Mouse (Mus musculus) CH12.LX (cell line): ENCODE data around the gene Hipk2. TPM values are rescaled to one million over a fixed set of nuclear protein-coding genes. Genes with fewer than 3 reads are reported as not detected.

Source experiments
- DNase-seq: peaks from one replicate; pipeline ENCODE4 v3.0.0-alpha.2; 2013; ENCODE audit errors: extremely low read depth
- H3K27ac ChIP-seq: 2 replicates; pipeline ENCODE4 v1.5.1; 2012; ENCODE audit warnings: low read depth, mild to moderate bottlenecking, control low read depth, moderate library complexity; ENCODE audit not compliant: insufficient read depth
- H3K27me3 ChIP-seq: replicated peaks from 2 replicates; pipeline ENCODE3; 2012; ENCODE audit warnings: inconsistent platforms
- H3K36me3 ChIP-seq, 2 experiments: replicated peaks in 1 of 2; 2 replicates each; pipeline versions ENCODE3 to v1.6.1; 2012; ENCODE audit warnings: inconsistent platforms in 1 of 2, low read length in 1 of 2, mild to moderate bottlenecking in 1 of 2, mixed read lengths in 1 of 2, moderate library complexity in 1 of 2; ENCODE audit not compliant: control insufficient read depth in 1 of 2, insufficient read depth in 1 of 2
- H3K4me1 ChIP-seq, 2 experiments: 2 replicates each; pipeline ENCODE4 v1.6.1; 2012; ENCODE audit warnings: inconsistent platforms in 1 of 2, moderate library complexity in 1 of 2; ENCODE audit not compliant: insufficient read depth in 2 of 2, control insufficient read depth in 1 of 2
- H3K4me2 ChIP-seq: 2 replicates; pipeline ENCODE4 v1.6.1; 2012; ENCODE audit warnings: low read depth, mild to moderate bottlenecking, control low read depth; ENCODE audit not compliant: poor library complexity, insufficient read depth, severe bottlenecking
- H3K4me3 ChIP-seq, 3 experiments: fragments of 150-350 bp in 1 of 3; sonication (generic) in 1 of 3; replicated peaks in 1 of 3; 2 replicates each; pipeline versions ENCODE3 to v1.5.1; 2011 to 2012; ENCODE audit warnings: low read depth in 2 of 3, low read length in 2 of 3, mild to moderate bottlenecking in 2 of 3, moderate library complexity in 2 of 3, control low read depth in 1 of 3, improper control_type of control experiment in 1 of 3, inconsistent platforms in 1 of 3, mixed read lengths in 1 of 3; ENCODE audit not compliant: poor library complexity in 1 of 3
- H3K79me2 ChIP-seq: replicated peaks from 2 replicates; pipeline ENCODE4 v1.6.1; 2012; ENCODE audit warnings: mild to moderate bottlenecking, moderate library complexity; ENCODE audit not compliant: control insufficient read depth, poor library complexity, insufficient read depth, severe bottlenecking; ENCODE audit errors: extremely low read depth
- H3K9ac ChIP-seq: 2 replicates; pipeline ENCODE4 v1.6.1; 2012; ENCODE audit warnings: low read depth, mild to moderate bottlenecking, control low read depth, moderate library complexity; ENCODE audit not compliant: insufficient read depth
- H3K9me3 ChIP-seq: replicated peaks from 2 replicates; pipeline ENCODE3; 2012; ENCODE audit warnings: low read length, inconsistent platforms, mixed read lengths
- BHLHE40 ChIP-seq: IDR thresholded peaks from 2 replicates; pipeline ENCODE4 v1.6.1; 2011; ENCODE audit warnings: mild to moderate bottlenecking, low read depth, low read length, improper control_type of control experiment
- CHD1 ChIP-seq: IDR thresholded peaks from 2 replicates; pipeline ENCODE4 v1.6.1; 2012; ENCODE audit warnings: low read depth, low read length, improper control_type of control experiment, inconsistent platforms
- CHD2 ChIP-seq: IDR thresholded peaks from 2 replicates; pipeline ENCODE4 v1.6.1; 2011; ENCODE audit warnings: low read length, improper control_type of control experiment
- CTCF ChIP-seq, 2 experiments: IDR thresholded peaks in 1 of 2; conservative IDR thresholded peaks in 1 of 2; 2 replicates each; pipeline ENCODE4 v1.5.1; 2011 to 2012; ENCODE audit warnings: low read depth in 2 of 2, low read length in 2 of 2, improper control_type of control experiment in 1 of 2, inconsistent platforms in 1 of 2, mild to moderate bottlenecking in 1 of 2, moderate library complexity in 1 of 2
- E2F4 ChIP-seq: IDR thresholded peaks from 2 replicates; pipeline ENCODE4 v1.6.1; 2011; ENCODE audit warnings: low read depth, low read length, improper control_type of control experiment; ENCODE audit not compliant: insufficient replicate concordance
- ETS1 ChIP-seq: conservative IDR thresholded peaks from 2 replicates; pipeline ENCODE4 v1.6.1; 2012; ENCODE audit warnings: low read depth, mild to moderate bottlenecking, inconsistent platforms, low read length, improper control_type of control experiment, moderate library complexity
- GABPA ChIP-seq: IDR thresholded peaks from 2 replicates; pipeline ENCODE4 v1.6.1; 2012; ENCODE audit warnings: low read depth, low read length, improper control_type of control experiment, inconsistent platforms; ENCODE audit not compliant: insufficient replicate concordance
- HCFC1 ChIP-seq: IDR thresholded peaks from 2 replicates; pipeline ENCODE4 v1.6.1; 2012; ENCODE audit warnings: low read depth, mild to moderate bottlenecking, inconsistent platforms, low read length, improper control_type of control experiment
- JUN ChIP-seq: IDR thresholded peaks from 2 replicates; pipeline ENCODE4 v1.6.1; 2011; ENCODE audit warnings: low read depth, mild to moderate bottlenecking, low read length, improper control_type of control experiment, moderate library complexity; ENCODE audit not compliant: insufficient read depth
- JUND ChIP-seq: conservative IDR thresholded peaks from 2 replicates; pipeline ENCODE4 v1.6.1; 2011; ENCODE audit warnings: low read depth, low read length, improper control_type of control experiment
- MAFK ChIP-seq: IDR thresholded peaks from 2 replicates; pipeline ENCODE4 v1.6.1; 2011; ENCODE audit warnings: low read length, improper control_type of control experiment; ENCODE audit not compliant: insufficient replicate concordance
- MXI1 ChIP-seq: IDR thresholded peaks from 2 replicates; pipeline ENCODE4 v1.6.1; 2011; ENCODE audit warnings: mild to moderate bottlenecking, low read depth, low read length, improper control_type of control experiment
- NELFE ChIP-seq: IDR thresholded peaks from 2 replicates; pipeline ENCODE4 v1.6.1; 2011; ENCODE audit warnings: low read depth, low read length, improper control_type of control experiment
- NRF1 ChIP-seq: IDR thresholded peaks from 2 replicates; pipeline ENCODE4 v1.6.1; 2014; ENCODE audit warnings: low read depth, mild to moderate bottlenecking, inconsistent platforms, low read length, improper control_type of control experiment, moderate library complexity
- POLR2A ChIP-seq: IDR thresholded peaks from 2 replicates; pipeline ENCODE4 v1.6.1; 2011; ENCODE audit warnings: low read depth, mild to moderate bottlenecking, improper control_type of control experiment, low read length
- RAD21 ChIP-seq: IDR thresholded peaks from 2 replicates; pipeline ENCODE4 v1.6.1; 2011; ENCODE audit warnings: low read depth, mild to moderate bottlenecking, low read length, improper control_type of control experiment, moderate library complexity
- RCOR1 ChIP-seq: conservative IDR thresholded peaks from 2 replicates; pipeline ENCODE4 v1.6.1; 2012; ENCODE audit warnings: low read depth, mild to moderate bottlenecking, inconsistent platforms, low read length, improper control_type of control experiment
- SIN3A ChIP-seq: IDR thresholded peaks from 2 replicates; pipeline ENCODE4 v1.6.1; 2012; ENCODE audit warnings: low read length, improper control_type of control experiment, inconsistent platforms
- SMC3 ChIP-seq: IDR thresholded peaks from 2 replicates; pipeline ENCODE4 v1.6.1; 2011; ENCODE audit warnings: low read depth, low read length, improper control_type of control experiment
- TCF12 ChIP-seq: IDR thresholded peaks from 2 replicates; pipeline ENCODE4 v1.6.1; 2014; ENCODE audit warnings: low read depth, mild to moderate bottlenecking, inconsistent platforms, low read length, improper control_type of control experiment
- UBTF ChIP-seq: IDR thresholded peaks from 2 replicates; pipeline ENCODE4 v1.6.1; 2012; ENCODE audit warnings: low read depth, mild to moderate bottlenecking, inconsistent platforms, low read length, improper control_type of control experiment, moderate library complexity
- USF1 ChIP-seq: IDR thresholded peaks from 2 replicates; pipeline ENCODE4 v1.6.1; 2014; ENCODE audit warnings: low read depth, mild to moderate bottlenecking, inconsistent platforms, low read length, improper control_type of control experiment
- ZNF384 ChIP-seq: IDR thresholded peaks from 2 replicates; pipeline ENCODE4 v1.6.1; 2012; ENCODE audit warnings: low read depth, low read length, improper control_type of control experiment, inconsistent platforms
- dilution Hi-C: fragments of 300-500 bp; cut with MboI; formaldehyde crosslinking; loops from 2 replicates; pipeline ENCODE4 v1.14.3; 2020; ENCODE audit warnings: low sequenced_read_pairs; ENCODE audit not compliant: extremely low pct_unique_long_range_greater_than_20kb, extremely low pct_ligation_motif_present
- in situ Hi-C: fragments of 300-500 bp; cut with MboI; formaldehyde crosslinking; loops from 3 replicates; pipeline ENCODE4 v1.14.3; 2019; ENCODE audit warnings: low sequenced_read_pairs, low pct_ligation_motif_present, low pct_unique_long_range_greater_than_20kb, mixed read lengths
- polyA plus RNA-seq: library from polyadenylated mRNA; unstranded; fragments of >175 nt; gene quantifications from 2 replicates; pipeline ENCODE4 v1.2.1, GENCODE M21; 2012; ENCODE audit warnings: low read depth; ENCODE audit not compliant: insufficient read length
- total RNA-seq, 2 experiments: library from RNA; depleted of rRNA; stranded (reverse); fragments of 300-350 nt in 1 of 2; fragments of >200 nt in 1 of 2; gene quantifications; 2 replicates each; pipeline ENCODE4 v1.2.3; 2012 to 2014

Gene Hipk2
- total and polyA plus RNA-seq, 3 experiments, result 1.6 to 5.3 (median 2.6) TPM

DNA sequence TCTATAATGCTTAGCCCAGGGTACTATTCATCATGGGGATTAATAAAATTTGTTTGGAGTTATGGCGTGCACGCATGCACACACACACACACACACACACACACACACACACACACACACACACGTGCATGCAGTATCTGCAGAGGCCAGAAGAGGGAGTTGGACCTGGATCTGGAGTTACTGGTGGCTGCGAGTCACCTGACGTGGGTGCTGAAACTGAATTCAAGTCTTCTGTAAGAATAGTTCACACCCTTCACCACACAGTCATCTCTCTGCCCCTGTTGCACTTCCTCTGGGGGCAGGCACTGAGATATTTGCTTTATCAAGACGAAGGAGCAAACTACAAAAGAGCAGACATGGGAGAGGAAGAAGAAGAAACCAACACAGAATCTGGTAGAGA, 206.4 kb downstream of the Hipk2 start:
- H3K4me2 ChIP-seq, result no peak overlapping the region

DNA sequence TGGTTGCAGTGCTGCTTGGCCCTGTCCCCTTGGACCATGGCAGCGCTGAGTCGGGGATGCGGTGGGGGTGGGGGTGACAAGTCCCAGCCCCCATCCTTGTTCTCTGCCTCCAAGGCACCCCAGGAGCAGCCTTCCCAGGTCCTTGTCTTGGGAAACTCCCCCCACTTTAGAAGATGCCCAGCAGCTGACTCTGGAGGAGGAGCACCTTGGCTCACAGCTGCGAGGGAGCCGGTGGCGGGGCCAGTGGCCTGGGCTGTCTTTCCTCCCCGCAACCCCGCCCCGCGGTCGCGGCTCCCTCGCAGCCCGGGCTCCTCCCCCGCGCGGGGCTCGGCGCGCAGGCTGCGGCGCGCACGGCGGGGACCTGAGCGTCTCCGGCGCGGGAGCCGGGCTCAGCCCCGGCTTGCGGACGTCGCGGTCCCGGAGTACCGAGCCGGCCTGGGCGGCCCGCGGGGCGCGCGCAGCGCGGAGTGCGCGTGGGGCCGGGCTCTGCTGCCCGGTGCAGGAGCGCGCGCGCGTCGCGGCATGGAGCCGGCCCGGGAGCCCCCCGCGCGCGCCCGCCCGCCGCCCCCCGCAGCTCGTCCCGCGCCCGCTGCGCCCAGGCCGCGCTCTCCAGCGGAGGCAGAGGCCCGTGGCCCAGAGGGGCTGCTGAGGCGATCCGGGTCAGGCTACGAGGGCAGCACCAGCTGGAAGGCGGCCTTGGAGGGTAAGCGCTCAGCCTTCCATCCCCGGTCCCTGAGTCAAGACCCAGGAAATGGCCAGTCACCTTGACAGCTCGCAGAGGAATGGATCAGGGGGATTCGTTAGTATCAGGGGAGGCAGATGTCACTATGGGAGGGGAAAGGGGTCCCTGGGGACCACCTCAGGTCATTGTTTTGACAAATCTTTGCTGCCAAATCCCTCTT, 213.0 kb downstream of the Hipk2 start, which contains the start of gene Clec2l:
Gene Clec2l (plus strand): TSS at position 356 of the 902 bp plus-strand sequence.
- dilution Hi-C loops (no loop called here), in situ Hi-C loops (no loop called here)
- Histone ChIP-seq H3K9me3 (no peaks in the 10 kb centered on the region), H3K9ac (no peak within 1 kb of the TSS), H3K79me2 (no peaks in the 10 kb centered on the region), H3K27me3 (peaks cover 44% of the 10 kb centered on the region), H3K4me3 (peak within 1 kb of the TSS in 2 of 3 experiments; percentile 25 to 29), H3K4me2 (peak within 1 kb of the TSS; percentile 54), H3K27ac (no peak within 1 kb of the TSS), H3K4me1 (peaks cover 5 to 6% of the 10 kb centered on the region in 2 experiments; a peak in 3 of 4 replicates), H3K36me3 (no peaks in the 10 kb centered on the region)
- TF ChIP-seq USF1 (no peak), GABPA (no peak), NELFE (no peak), JUND (no peak), MXI1 (no peak), MAFK (no peak), ETS1 (no peak), ZNF384 (no peak), HCFC1 (no peak), NRF1 (no peak), RCOR1 (no peak), UBTF (no peak), JUN (no peak), SMC3 (no peak), SIN3A (no peak), CHD2 (no peak), TCF12 (no peak), CHD1 (no peak)
- no peak for DNase-seq

More for the DNA sequence above, 206.4 kb downstream of the Hipk2 start:
- Histone ChIP-seq H3K9ac (no peak overlapping the region), H3K79me2 (no peaks in the 10 kb centered on the region), H3K4me1 (peaks cover 4 to 7% of the 10 kb centered on the region in 2 experiments; a peak in 3 of 4 replicates), H3K27me3 (peaks cover 5% of the 10 kb centered on the region), H3K27ac (no peak overlapping the region), H3K9me3 (no peaks in the 10 kb centered on the region), H3K4me3 (no peak overlapping the region), H3K36me3 (no peaks in the 10 kb centered on the region)
- peak; percentile 59 for TF ChIP-seq SMC3
- peak; percentile 3 for TF ChIP-seq RAD21
- no peak for TF ChIP-seq E2F4
- no peak for TF ChIP-seq POLR2A
- peak in 1 of 2 experiments; percentile 55; a peak in 2 of 4 replicates for TF ChIP-seq CTCF (conservative IDR thresholded peaks at IDR 0.05 in 1 of 2, IDR thresholded peaks at IDR 0.05 in 1 of 2; ENCODE audit: low read depth in 2 of 2, low read length in 2 of 2)
- TF ChIP-seq SIN3A, result no peak
- TF ChIP-seq BHLHE40, result peak; percentile 79
- in situ Hi-C loops (no loop called here), dilution Hi-C loops (no loop called here)
- DNase-seq, result peak; percentile 35
